Mouse (Mus musculus): Measurements from ENCODE around the gene Clmp. TPM values are rescaled to one million over a fixed set of nuclear protein-coding genes. Genes with fewer than 3 reads are reported as not detected.

Clmp gene
- polyA plus RNA-seq, 1 experiment = 2.0 TPM

GRCm38 (mm10) chr9:40687553-40687952, 1.8 kb downstream of the Clmp start:
- Histone ChIP-seq H3K27ac (ENCODE audit: insufficient read depth, low read depth, low read length) (no peak overlapping the region), H3K4me1 (ENCODE audit: control insufficient read depth, insufficient read depth, low read length) (peaks cover 2% of the 10 kb centered on the region; the same call in 1 of the 2 replicates), H3K4me3 (ENCODE audit: insufficient read depth, low read length) (no peak overlapping the region)
- no peak for TF ChIP-seq CTCF (IDR thresholded peaks at IDR 0.05; ENCODE audit: low read depth, low read length)
- TF ChIP-seq POLR2A (IDR thresholded peaks at IDR 0.05; ENCODE audit: borderline replicate concordance, low read depth, low read length) = no peak

- no peak for TF ChIP-seq CTCF (IDR thresholded peaks at IDR 0.05; ENCODE audit: low read depth, low read length)
- TF ChIP-seq POLR2A (IDR thresholded peaks at IDR 0.05; ENCODE audit: borderline replicate concordance, low read depth, low read length) = no peak
Measured at GRCm38 (mm10) chr9:40690511-40690910, 4.7 kb downstream of the Clmp start.

GRCm38 (mm10) chr9:40693026-40693425, 7.3 kb downstream of the Clmp start:
- H3K4me1 ChIP-seq (ENCODE audit: control insufficient read depth, insufficient read depth, low read length) = peaks cover 2% of the 10 kb centered on the region; the same call in 1 of the 2 replicates
- H3K27ac ChIP-seq (ENCODE audit: insufficient read depth, low read depth, low read length) = no peak overlapping the region
- TF ChIP-seq CTCF (IDR thresholded peaks at IDR 0.05; ENCODE audit: low read depth, low read length) (no peak), POLR2A (IDR thresholded peaks at IDR 0.05; ENCODE audit: borderline replicate concordance, low read depth, low read length) (no peak)
- H3K4me3 ChIP-seq (ENCODE audit: insufficient read depth, low read length) = no peak overlapping the region

More at GRCm38 (mm10) chr9:40690511-40690910, 4.7 kb downstream of the Clmp start:
- Histone ChIP-seq H3K4me1 (ENCODE audit: control insufficient read depth, insufficient read depth, low read length) (peaks cover 2% of the 10 kb centered on the region; the same call in 1 of the 2 replicates), H3K27ac (ENCODE audit: insufficient read depth, low read depth, low read length) (no peak overlapping the region), H3K4me3 (ENCODE audit: insufficient read depth, low read length) (no peak overlapping the region)

GRCm38 (mm10) chr9:40693768-40694167, 8.0 kb downstream of the Clmp start:
- Histone ChIP-seq H3K4me3 (ENCODE audit: insufficient read depth, low read length) (no peak overlapping the region), H3K27ac (ENCODE audit: insufficient read depth, low read depth, low read length) (no peak overlapping the region), H3K4me1 (ENCODE audit: control insufficient read depth, insufficient read depth, low read length) (peaks cover 4% of the 10 kb centered on the region)
- TF ChIP-seq CTCF (IDR thresholded peaks at IDR 0.05; ENCODE audit: low read depth, low read length) (no peak), POLR2A (IDR thresholded peaks at IDR 0.05; ENCODE audit: borderline replicate concordance, low read depth, low read length) (no peak)

- no peak overlapping the region for H3K4me3 ChIP-seq (ENCODE audit: insufficient read depth, low read length)
Measured at GRCm38 (mm10) chr9:40694284-40694683, 8.5 kb downstream of the Clmp start.

GRCm38 (mm10) chr9:40696086-40696485, 10.3 kb downstream of the Clmp start:
- Histone ChIP-seq H3K4me3 (ENCODE audit: insufficient read depth, low read length) (no peak overlapping the region), H3K27ac (ENCODE audit: insufficient read depth, low read depth, low read length) (no peak overlapping the region), H3K4me1 (ENCODE audit: control insufficient read depth, insufficient read depth, low read length) (peaks cover 10% of the 10 kb centered on the region)
- TF ChIP-seq POLR2A (IDR thresholded peaks at IDR 0.05; ENCODE audit: borderline replicate concordance, low read depth, low read length) (no peak), CTCF (IDR thresholded peaks at IDR 0.05; ENCODE audit: low read depth, low read length) (no peak)

More at GRCm38 (mm10) chr9:40694284-40694683, 8.5 kb downstream of the Clmp start:
- no peak overlapping the region for H3K27ac ChIP-seq (ENCODE audit: insufficient read depth, low read depth, low read length)
- TF ChIP-seq CTCF (IDR thresholded peaks at IDR 0.05; ENCODE audit: low read depth, low read length) (no peak), POLR2A (IDR thresholded peaks at IDR 0.05; ENCODE audit: borderline replicate concordance, low read depth, low read length) (no peak)
- peaks cover 9% of the 10 kb centered on the region for H3K4me1 ChIP-seq (ENCODE audit: control insufficient read depth, insufficient read depth, low read length)

- TF ChIP-seq CTCF (IDR thresholded peaks at IDR 0.05; ENCODE audit: low read depth, low read length) = no peak
- H3K27ac ChIP-seq (ENCODE audit: insufficient read depth, low read depth, low read length) = no peak overlapping the region
- H3K4me1 ChIP-seq (ENCODE audit: control insufficient read depth, insufficient read depth, low read length) = peaks cover 12% of the 10 kb centered on the region
- H3K4me3 ChIP-seq (ENCODE audit: insufficient read depth, low read length) = no peak overlapping the region
Measured at GRCm38 (mm10) chr9:40699194-40699593, 13.4 kb downstream of the Clmp start.

- Histone ChIP-seq H3K4me3 (ENCODE audit: insufficient read depth, low read length) (no peak overlapping the region), H3K4me1 (ENCODE audit: control insufficient read depth, insufficient read depth, low read length) (peaks cover 12% of the 10 kb centered on the region), H3K27ac (ENCODE audit: insufficient read depth, low read depth, low read length) (no peak overlapping the region)
- TF ChIP-seq POLR2A (IDR thresholded peaks at IDR 0.05; ENCODE audit: borderline replicate concordance, low read depth, low read length) (no peak), CTCF (IDR thresholded peaks at IDR 0.05; ENCODE audit: low read depth, low read length) (no peak)
Measured at GRCm38 (mm10) chr9:40700253-40700652, 14.5 kb downstream of the Clmp start.

GRCm38 (mm10) chr9:40704364-40705276, 18.9 kb downstream of the Clmp start:
- Histone ChIP-seq H3K4me3 (ENCODE audit: insufficient read depth, low read length) (no peak overlapping the region), H3K4me1 (ENCODE audit: control insufficient read depth, insufficient read depth, low read length) (peaks cover 16% of the 10 kb centered on the region), H3K27ac (ENCODE audit: insufficient read depth, low read depth, low read length) (no peak overlapping the region)
- TF ChIP-seq POLR2A (IDR thresholded peaks at IDR 0.05; ENCODE audit: borderline replicate concordance, low read depth, low read length) (no peak), CTCF (IDR thresholded peaks at IDR 0.05; ENCODE audit: low read depth, low read length) (no peak)

- TF ChIP-seq CTCF (IDR thresholded peaks at IDR 0.05; ENCODE audit: low read depth, low read length) (no peak), POLR2A (IDR thresholded peaks at IDR 0.05; ENCODE audit: borderline replicate concordance, low read depth, low read length) (no peak)
- Histone ChIP-seq H3K4me1 (ENCODE audit: control insufficient read depth, insufficient read depth, low read length) (peaks cover 21% of the 10 kb centered on the region), H3K27ac (ENCODE audit: insufficient read depth, low read depth, low read length) (no peak overlapping the region), H3K4me3 (ENCODE audit: insufficient read depth, low read length) (no peak overlapping the region)
Measured at GRCm38 (mm10) chr9:40708448-40709140, 22.8 kb downstream of the Clmp start.

Measured in bone marrow macrophage, adult 2 months (primary cell).